Mouse (Mus musculus) stomach, postnatal 0 days (tissue): Measurements from ENCODE around the gene Gm8165. TPM values are rescaled to one million over a fixed set of nuclear protein-coding genes. Genes with fewer than 3 reads are reported as not detected.
"Not testable (repeated sequence)": the region's sequence is repeated elsewhere in the genome, so short reads cannot be mapped to it uniquely, and the experiment has no call there.

ENCODE experiments used
- ATAC-seq: fragments of 200-750 bp; cut with Nextera tagmentation; 2 replicates; pipeline ENCODE4 v1.8.0; 2017; ENCODE audit not compliant: low FRiP score, low TSS enrichment
- DNase-seq: peaks from one replicate; pipeline ENCODE4 v3.0.0-alpha.2; 2016; ENCODE audit warnings: low spot score
- H3K27ac ChIP-seq: fragments of 300-500 bp; sonication (generic); replicated peaks from 2 replicates; pipeline ENCODE4 v1.5.1; 2014; ENCODE audit warnings: mild to moderate bottlenecking, control low read depth
- H3K27me3 ChIP-seq: fragments of 300-500 bp; sonication (generic); 2 replicates; pipeline ENCODE4 v1.6.1; 2014; ENCODE audit warnings: low read length; ENCODE audit not compliant: control insufficient read depth, insufficient read depth
- H3K36me3 ChIP-seq: fragments of 300-500 bp; sonication (generic); 2 replicates; pipeline ENCODE4 v1.6.1; 2014; ENCODE audit warnings: low read length, mixed read lengths; ENCODE audit not compliant: control insufficient read depth, insufficient read depth
- H3K4me1 ChIP-seq: fragments of 300-500 bp; sonication (generic); replicated peaks from 2 replicates; pipeline ENCODE4 v1.6.1; 2014; ENCODE audit warnings: antibody characterized with exemption; ENCODE audit not compliant: control insufficient read depth, insufficient read depth
- H3K4me2 ChIP-seq: fragments of 300-500 bp; sonication (generic); replicated peaks from 2 replicates; pipeline ENCODE4 v1.6.1; 2014; ENCODE audit warnings: low read depth, mild to moderate bottlenecking, control low read depth, moderate library complexity
- H3K4me3 ChIP-seq: fragments of 300-500 bp; sonication (generic); 2 replicates; pipeline ENCODE4 v1.5.1; 2014; ENCODE audit warnings: low read depth, low read length, control low read depth
- H3K9ac ChIP-seq: fragments of 300-500 bp; sonication (generic); 2 replicates; pipeline ENCODE4 v1.6.1; 2014; ENCODE audit warnings: mild to moderate bottlenecking, low read length, control low read depth, mixed read lengths
- H3K9me3 ChIP-seq: fragments of 300-500 bp; sonication (generic); 2 replicates; pipeline ENCODE4 v1.6.1; 2016; ENCODE audit warnings: low read length; ENCODE audit not compliant: control insufficient read depth
- WGBS: fragments of 180-500 bp; shearing (Covaris S2); extraction: QIAGEN DNeasy Blood & Tissue Kit; methylation state at CpG from one replicate; pipeline ENCODE4 v1.1.7; 2014; 5-methylcytosine and 5-hydroxymethylcytosine counted together
- polyA plus RNA-seq: library from polyadenylated mRNA; unstranded; fragments of >200 nt; fragmentation: Nextera tagmentation; extraction: Ambion mirVana; gene quantifications from 2 replicates; pipeline ENCODE4 v1.2.1, GENCODE M21; 2015

Gm8165 gene
- polyA plus RNA-seq: not detected in 2 replicates

GRCm38 (mm10) chr14:43677099-43677498 lies at the start of gene Gm8165:
Gene Gm8165 (minus strand): TSS chr14:43677199.
- WGBS: no CpG with 5 or more reads among the region's 2 CpGs
- not testable (repeated sequence) for H3K27ac ChIP-seq, H3K27me3 ChIP-seq, H3K36me3 ChIP-seq, H3K4me2 ChIP-seq, H3K9ac ChIP-seq, H3K4me3 ChIP-seq, H3K4me1 ChIP-seq, DNase-seq, ATAC-seq, H3K9me3 ChIP-seq

GRCm38 (mm10) chr14:43697621-43698020 lies 20.6 kb upstream of the Gm8165 start, which contains the start of gene Gm7324:
Gene Gm7324 (plus strand): TSS chr14:43697828.
- not testable (repeated sequence) for H3K4me3 ChIP-seq, DNase-seq, H3K9ac ChIP-seq, H3K9me3 ChIP-seq, H3K4me2 ChIP-seq, H3K36me3 ChIP-seq, H3K27ac ChIP-seq, ATAC-seq, H3K27me3 ChIP-seq, H3K4me1 ChIP-seq
- WGBS: 84% methylated on average over 4 of the region's 4 CpGs

Other genes with a start within 250 kb of the Gm8165 start
- gene Gm5799, start 133.6 kb downstream of the Gm8165 start, polyA plus RNA-seq: not detected in 2 replicates
- gene Gm17654, start 98.1 kb downstream of the Gm8165 start, polyA plus RNA-seq: not detected in 2 replicates
- gene Gm10375, start 69.2 kb downstream of the Gm8165 start, polyA plus RNA-seq: not detected in 2 replicates
- gene Gm7324, start 20.6 kb upstream of the Gm8165 start, polyA plus RNA-seq: 0.55 and 0.74 TPM in 2 replicates
- gene Gm16506, start 50.3 kb upstream of the Gm8165 start, polyA plus RNA-seq: not detected in 2 replicates
- not detected in 2 replicates for gene Gm6526, start 70.7 kb upstream of the Gm8165 start, polyA plus RNA-seq
- not detected in 2 replicates for gene Gm8180, start 107.5 kb upstream of the Gm8165 start, polyA plus RNA-seq
- gene Ear1, start 198.3 kb upstream of the Gm8165 start, polyA plus RNA-seq: 0.41 and 0.67 TPM in 2 replicates
- not detected in 2 replicates for gene Ear10, start 246.4 kb upstream of the Gm8165 start, polyA plus RNA-seq
- gene Gm8113, start 248.2 kb upstream of the Gm8165 start, polyA plus RNA-seq: 3.2 and 3.6 TPM in 2 replicates